Mouse (Mus musculus) cortical plate, adult 2 months (tissue): ENCODE data around the gene Prrxl1.

Experiments
- CTCF ChIP-seq: fragments of 200-500 bp; IDR thresholded peaks from 2 replicates; pipeline ENCODE4 v1.5.1; 2011; ENCODE audit warnings: mild to moderate bottlenecking, control low read depth, low read length; ENCODE audit not compliant: insufficient read depth; ENCODE audit errors: extremely low read depth
- POLR2A ChIP-seq: fragments of 200-500 bp; IDR thresholded peaks from 2 replicates; pipeline ENCODE4 v1.6.1; 2011; ENCODE audit warnings: mild to moderate bottlenecking, low read length, control low read depth; ENCODE audit not compliant: insufficient read depth; ENCODE audit errors: extremely low read depth

DNA sequence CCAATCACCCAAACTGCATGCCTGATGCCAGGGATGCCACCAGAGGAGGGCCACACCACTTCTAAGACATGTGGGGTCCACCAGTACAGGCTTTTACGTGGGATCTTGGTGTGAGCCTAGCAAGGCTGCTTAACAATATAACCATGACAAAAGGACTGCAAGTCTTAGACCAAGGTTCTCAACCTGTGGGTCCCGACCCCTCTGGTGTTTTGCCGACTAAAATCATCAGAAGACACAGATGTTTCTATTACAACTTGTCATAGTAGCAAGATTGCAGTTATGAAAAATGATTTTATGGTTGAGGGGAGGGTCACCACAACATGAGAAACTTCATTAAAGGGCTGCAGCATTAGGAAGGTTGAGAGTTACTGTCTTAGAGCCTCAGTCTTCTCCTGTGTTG lies 79.4 kb downstream of the Prrxl1 start:
- TF ChIP-seq CTCF (no peak), POLR2A (no peak)
